Mouse (Mus musculus) midbrain, postnatal 0 days (tissue): ENCODE results near the gene Anapc5. TPM values are rescaled to one million over a fixed set of nuclear protein-coding genes. Genes with fewer than 3 reads are reported as not detected.

ENCODE experiments used
- ATAC-seq: fragments of 200-750 bp; cut with Nextera tagmentation; 2 replicates; pipeline ENCODE4 v1.8.0; 2017; ENCODE audit warnings: moderate number of reproducible peaks, mild to moderate bottlenecking, moderate TSS enrichment, moderate library complexity; ENCODE audit not compliant: low FRiP score
- DNase-seq: peaks from one replicate; pipeline ENCODE4 v3.0.0-alpha.2; 2015; ENCODE audit warnings: low spot score
- H3K27ac ChIP-seq: fragments of 300-500 bp; sonication (generic); 2 replicates; pipeline ENCODE4 v1.5.1; 2014; ENCODE audit warnings: low read depth, mild to moderate bottlenecking, low read length, mixed read lengths
- H3K27me3 ChIP-seq: fragments of 300-500 bp; sonication (generic); 2 replicates; pipeline ENCODE4 v1.6.1; 2014; ENCODE audit warnings: low read length, control low read depth, mixed read lengths; ENCODE audit not compliant: insufficient read depth
- H3K36me3 ChIP-seq: fragments of 300-500 bp; sonication (generic); 2 replicates; pipeline ENCODE4 v1.6.1; 2014; ENCODE audit warnings: low read length, control low read depth, mixed read lengths; ENCODE audit not compliant: insufficient read depth
- H3K4me1 ChIP-seq: fragments of 300-500 bp; sonication (generic); 2 replicates; pipeline ENCODE4 v1.6.1; 2014; ENCODE audit warnings: mild to moderate bottlenecking, control low read depth, antibody characterized with exemption, low read length, mixed read lengths; ENCODE audit not compliant: insufficient read depth
- H3K4me2 ChIP-seq: fragments of 300-500 bp; sonication (generic); 2 replicates; pipeline ENCODE4 v1.6.1; 2014; ENCODE audit warnings: low read depth, mild to moderate bottlenecking, low read length, mixed read lengths; ENCODE audit not compliant: poor library complexity, severe bottlenecking
- H3K4me3 ChIP-seq: fragments of 300-500 bp; sonication (generic); 2 replicates; pipeline ENCODE4 v1.5.1; 2014; ENCODE audit warnings: low read depth, mild to moderate bottlenecking, low read length, moderate library complexity
- H3K9ac ChIP-seq: fragments of 300-500 bp; sonication (generic); replicated peaks from 2 replicates; pipeline ENCODE4 v1.6.1; 2014; ENCODE audit warnings: mild to moderate bottlenecking, low read length, moderate library complexity, mixed read lengths; ENCODE audit not compliant: poor library complexity, severe bottlenecking
- H3K9me3 ChIP-seq: fragments of 300-500 bp; sonication (generic); 2 replicates; pipeline ENCODE4 v1.6.1; 2016; ENCODE audit warnings: low read length, control low read depth
- CTCF ChIP-seq: IDR thresholded peaks from 2 replicates; pipeline ENCODE4 v1.5.1; 2016; ENCODE audit warnings: antibody characterized with exemption, mild to moderate bottlenecking
- WGBS: fragments of 180-500 bp; shearing (Covaris S2); extraction: QIAGEN DNeasy Blood & Tissue Kit; methylation state at CpG from one replicate; pipeline ENCODE4 v1.1.7; 2014; 5-methylcytosine and 5-hydroxymethylcytosine counted together
- polyA plus RNA-seq: library from polyadenylated mRNA; unstranded; fragments of >200 nt; fragmentation: Nextera tagmentation; extraction: Ambion mirVana; gene quantifications from 2 replicates; pipeline ENCODE4 v1.2.1, GENCODE M21; 2015
- total RNA-seq: library from RNA; depleted of rRNA; stranded (reverse); fragments of >200 nt; gene quantifications from 2 replicates; pipeline ENCODE4 v1.2.3, GENCODE M21; 2014

Gene Anapc5
- total and polyA plus RNA-seq, 2 experiments from 2014 or later: 463 to 464 TPM

DNA sequence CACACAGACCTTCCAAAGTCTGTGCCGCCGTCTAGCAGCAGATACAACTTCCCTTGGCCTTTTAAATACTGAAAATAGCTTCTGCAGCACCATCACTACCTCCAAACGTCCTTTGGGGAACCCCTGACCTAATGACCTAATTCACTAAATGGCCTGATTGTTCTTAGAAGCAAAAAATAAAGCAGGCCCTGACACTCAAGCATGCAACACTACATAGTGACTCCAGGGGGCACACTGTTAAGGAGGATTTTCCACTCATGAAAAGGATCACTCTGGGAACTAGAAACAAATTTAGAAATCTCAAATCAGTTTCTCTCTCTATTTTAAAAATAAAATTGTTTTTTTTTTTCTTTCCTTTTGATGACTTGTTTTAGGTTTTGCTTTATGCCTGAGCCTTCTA is 15.6 kb downstream of the Anapc5 start:
- WGBS: 74% methylated on average over 3 of the region's 3 CpGs
- peak; percentile 60 for TF ChIP-seq CTCF
- no peak overlapping the region for H3K4me2 ChIP-seq
- no peak overlapping the region for H3K9ac ChIP-seq
- H3K36me3 ChIP-seq: peaks cover 61% of the 10 kb centered on the region
- no peaks in the 10 kb centered on the region for H3K4me1 ChIP-seq
- no peak for ATAC-seq
- no peak overlapping the region for H3K4me3 ChIP-seq
- peak; percentile 29 for DNase-seq
- H3K9me3 ChIP-seq: no peaks in the 10 kb centered on the region
- no peak overlapping the region for H3K27ac ChIP-seq
- no peaks in the 10 kb centered on the region for H3K27me3 ChIP-seq

DNA sequence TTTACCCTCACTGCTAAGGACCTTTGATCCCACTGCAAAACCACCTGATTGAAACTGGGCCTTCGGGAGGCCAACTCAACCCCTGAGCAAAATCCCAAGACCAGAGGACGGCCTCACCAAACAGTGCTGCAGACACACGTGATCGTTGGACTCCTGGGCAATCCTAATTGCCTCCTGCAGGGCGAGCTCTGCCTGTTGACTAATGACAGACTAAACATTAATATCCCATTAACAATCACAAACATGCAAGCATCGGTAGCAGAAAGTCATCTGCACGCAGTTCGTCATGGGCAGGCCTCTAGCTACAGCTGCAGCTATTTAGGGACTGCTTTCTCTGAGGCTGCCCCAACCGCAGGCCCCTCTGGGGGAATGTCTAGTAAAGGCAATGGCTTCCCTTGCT is 18.4 kb downstream of the Anapc5 start:
- H3K27me3 ChIP-seq: no peaks in the 10 kb centered on the region
- ATAC-seq (no peak), DNase-seq (no peak)
- no peaks in the 10 kb centered on the region for H3K4me1 ChIP-seq
- H3K4me3 ChIP-seq: no peak overlapping the region
- WGBS: 79% methylated on average over 9 of the region's 9 CpGs
- no peak overlapping the region for H3K4me2 ChIP-seq
- no peak overlapping the region for H3K9ac ChIP-seq
- TF ChIP-seq CTCF: no peak
- H3K9me3 ChIP-seq: no peaks in the 10 kb centered on the region
- H3K36me3 ChIP-seq: peaks cover 77% of the 10 kb centered on the region
- H3K27ac ChIP-seq: no peak overlapping the region

DNA sequence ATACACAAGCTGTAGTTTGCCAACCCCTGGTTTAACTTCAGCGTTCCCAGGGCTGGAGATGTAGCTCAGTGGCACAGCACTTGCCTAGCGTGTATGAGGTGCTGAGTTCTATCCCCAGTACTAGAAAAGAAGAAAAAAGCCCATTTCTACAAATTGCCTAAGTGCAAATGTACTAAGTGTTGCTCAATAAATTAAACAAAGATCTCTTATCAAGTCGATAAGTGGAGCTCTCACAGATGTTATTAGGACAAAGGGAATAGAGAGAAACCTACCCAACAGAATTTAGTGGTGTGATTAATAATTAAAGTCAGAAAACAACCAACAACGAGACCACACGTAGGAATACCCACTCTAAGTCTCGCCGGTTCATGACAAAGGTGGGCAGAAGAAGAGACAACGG is 19.5 kb downstream of the Anapc5 start:
- no peak overlapping the region for H3K4me3 ChIP-seq
- ATAC-seq (no peak), DNase-seq (no peak)
- H3K9ac ChIP-seq: no peak overlapping the region
- no peak overlapping the region for H3K27ac ChIP-seq
- no peak overlapping the region for H3K4me2 ChIP-seq
- WGBS: 94% methylated on average over 8 of the region's 8 CpGs
- no peaks in the 10 kb centered on the region for H3K27me3 ChIP-seq
- no peaks in the 10 kb centered on the region for H3K4me1 ChIP-seq
- TF ChIP-seq CTCF: no peak
- no peaks in the 10 kb centered on the region for H3K9me3 ChIP-seq
- H3K36me3 ChIP-seq: peaks cover 73% of the 10 kb centered on the region

DNA sequence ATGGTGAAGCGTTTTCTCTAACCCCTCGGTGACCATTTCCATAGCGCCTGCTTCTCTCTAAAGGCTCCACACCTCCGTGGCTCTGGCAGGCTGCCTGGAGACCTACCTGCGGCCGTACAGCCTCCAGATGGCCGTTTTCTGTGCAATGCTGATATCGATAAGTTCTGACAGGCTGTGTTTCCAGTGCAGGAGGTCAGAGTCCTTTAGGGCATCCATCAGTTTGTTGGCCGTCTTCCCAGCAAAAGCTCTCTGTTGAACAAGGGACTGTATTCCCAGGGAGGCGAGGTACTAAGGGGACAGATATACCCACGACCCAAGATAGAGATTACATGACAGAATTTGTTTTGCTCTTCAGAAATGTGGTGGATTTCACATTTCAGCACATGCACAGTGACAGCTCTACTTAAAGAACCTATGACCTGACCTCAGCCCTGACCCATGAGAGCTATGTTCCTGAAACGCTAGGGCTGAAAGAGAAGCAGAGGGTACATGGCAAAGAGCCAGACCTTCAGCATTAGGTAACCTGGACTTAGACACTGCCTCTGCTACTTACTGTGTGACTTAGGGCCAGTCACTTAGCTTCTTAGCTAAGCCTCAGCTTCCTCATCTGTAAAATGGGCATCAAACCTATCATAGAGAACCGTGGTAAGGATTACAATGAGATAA is 20.7 kb downstream of the Anapc5 start:
- Histone ChIP-seq H3K4me1 (no peaks in the 10 kb centered on the region), H3K9me3 (no peaks in the 10 kb centered on the region), H3K9ac (no peak overlapping the region), H3K27me3 (no peaks in the 10 kb centered on the region), H3K27ac (no peak overlapping the region), H3K36me3 (peaks cover 70% of the 10 kb centered on the region), H3K4me2 (no peak overlapping the region), H3K4me3 (no peak overlapping the region)
- ATAC-seq (no peak), DNase-seq (peak; percentile 12)
- no peak for TF ChIP-seq CTCF
- WGBS: 86% methylated on average over 13 of the region's 13 CpGs

DNA sequence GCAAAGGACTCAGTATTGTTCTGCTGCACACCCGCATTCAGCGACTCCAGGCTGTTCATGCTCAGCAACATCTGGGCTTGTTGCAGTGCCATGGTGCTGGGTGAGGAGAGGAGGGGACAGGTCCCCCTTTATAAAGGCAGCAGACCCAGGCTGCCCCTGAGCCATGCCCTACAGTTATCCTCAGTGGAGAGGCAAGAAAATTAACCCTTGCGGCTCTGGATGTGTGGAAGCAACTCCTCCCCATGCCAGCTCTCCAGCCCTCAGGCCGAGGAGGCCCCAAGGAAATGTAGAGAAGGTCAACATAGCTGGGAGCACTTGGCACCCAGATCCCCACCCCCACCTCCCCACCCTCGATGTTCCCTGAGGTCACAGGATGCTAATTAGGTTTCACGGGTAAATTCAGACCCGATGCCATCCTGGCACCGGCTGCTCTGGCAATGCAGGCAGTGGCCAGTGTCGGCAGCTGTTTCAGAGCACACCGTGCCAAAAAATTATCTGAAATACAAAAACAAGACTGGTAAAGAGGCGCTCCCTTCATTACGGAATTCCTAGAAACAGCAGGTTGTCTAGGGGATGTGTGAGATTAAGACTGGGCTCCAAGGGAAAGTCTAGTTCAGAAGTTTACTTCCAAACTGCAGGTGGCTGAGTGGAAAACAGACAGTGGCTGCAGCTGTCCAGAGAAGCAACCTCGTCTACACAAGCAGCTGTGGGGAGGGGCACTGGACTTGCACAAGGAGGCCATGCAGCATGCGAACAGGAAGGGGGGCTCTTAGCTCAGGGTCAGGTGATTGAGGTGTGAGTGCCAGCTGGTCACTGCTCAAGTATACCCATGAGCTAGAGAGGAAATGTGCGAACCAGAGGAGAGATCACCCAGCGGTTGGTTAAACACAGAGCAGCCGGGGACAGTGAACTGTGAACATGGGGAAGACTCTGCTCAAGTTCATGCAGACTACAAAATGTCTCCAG is 21.5 kb downstream of the Anapc5 start:
- H3K9me3 ChIP-seq: no peaks in the 10 kb centered on the region
- 70% methylated on average over 17 of the region's 17 CpGs for WGBS
- ATAC-seq: peak; percentile 38; the same call in 1 of the 2 replicates
- no peak overlapping the region for H3K9ac ChIP-seq
- no peaks in the 10 kb centered on the region for H3K27me3 ChIP-seq
- no peak overlapping the region for H3K4me2 ChIP-seq
- peak overlapping the region; percentile 51 for H3K27ac ChIP-seq
- DNase-seq: peak; percentile 57
- no peak for TF ChIP-seq CTCF
- no peaks in the 10 kb centered on the region for H3K4me1 ChIP-seq
- H3K4me3 ChIP-seq: no peak overlapping the region
- peaks cover 65% of the 10 kb centered on the region for H3K36me3 ChIP-seq
